Mouse (Mus musculus) liver, adult 2 months (tissue): ENCODE measurements at regions not wholly inside any gene's neighbourhood (a gene's known extent, or its start where the extent isn't known, plus 50 kb on each side); places are given as distances from the start of the nearest gene placed in this dataset.

Experiments used
- DNase-seq: peaks from one replicate; pipeline ENCODE4 v3.0.0-alpha.2; 2011; ENCODE audit warnings: low read depth, low spot score; ENCODE audit errors: extremely low read depth
- H3K27ac ChIP-seq: fragments of 200-500 bp; replicated peaks from 2 replicates; pipeline ENCODE4 v1.5.1; 2012; ENCODE audit warnings: low read depth, mild to moderate bottlenecking, control low read depth, inconsistent platforms, low read length; ENCODE audit not compliant: insufficient read depth
- H3K27me3 ChIP-seq: fragments of 200-500 bp; 2 replicates; pipeline ENCODE4 v1.6.1; 2012; ENCODE audit warnings: mild to moderate bottlenecking, moderate library complexity, low read length, inconsistent platforms; ENCODE audit not compliant: control insufficient read depth, insufficient read depth
- H3K36me3 ChIP-seq: fragments of 200-500 bp; 2 replicates; pipeline ENCODE4 v1.6.1; 2012; ENCODE audit warnings: low read length, inconsistent platforms; ENCODE audit not compliant: control insufficient read depth, insufficient read depth
- H3K4me1 ChIP-seq: fragments of 200-500 bp; 2 replicates; pipeline ENCODE4 v1.6.1; 2011; ENCODE audit warnings: low read length; ENCODE audit not compliant: control insufficient read depth, insufficient read depth
- H3K4me3 ChIP-seq: fragments of 200-500 bp; 2 replicates; pipeline ENCODE4 v1.5.1; 2011; ENCODE audit warnings: low read depth, mild to moderate bottlenecking, control low read depth, low read length, moderate library complexity; ENCODE audit not compliant: insufficient read depth
- H3K79me2 ChIP-seq: fragments of 200-500 bp; 2 replicates; pipeline ENCODE4 v1.6.1; 2012; ENCODE audit warnings: inconsistent platforms, mild to moderate bottlenecking, low read length, moderate library complexity; ENCODE audit not compliant: control insufficient read depth, insufficient read depth
- H3K9ac ChIP-seq: fragments of 200-500 bp; 2 replicates; pipeline ENCODE4 v1.6.1; 2012; ENCODE audit warnings: low read depth, mild to moderate bottlenecking, control low read depth, inconsistent platforms, low read length
- CTCF ChIP-seq: fragments of 200-500 bp; IDR thresholded peaks from 2 replicates; pipeline ENCODE4 v1.5.1; 2011; ENCODE audit warnings: low read depth, low read length, control low read depth
- POLR2A ChIP-seq: fragments of 200-500 bp; IDR thresholded peaks from 2 replicates; pipeline ENCODE4 v1.6.1; 2011; ENCODE audit warnings: low read length, control low read depth; ENCODE audit not compliant: insufficient read depth; ENCODE audit errors: extremely low read depth
- WGBS: fragments of 180-500 bp; shearing (Covaris S2); methylation state at CpG from one replicate; pipeline ENCODE4 v1.1.7; 2018; 5-methylcytosine and 5-hydroxymethylcytosine counted together

- WGBS = 93% methylated on average over 10 of the region's 10 CpGs
These were observed 85.2 kb upstream of the Cplx2 start for GRCm38 (mm10) chr13:54285968-54286367.

GRCm38 (mm10) chr13:54286616-54287015 is 84.5 kb upstream of the Cplx2 start:
- H3K27ac ChIP-seq = no peak overlapping the region
- WGBS = 86% methylated on average over 11 of the region's 11 CpGs
- no peaks in the 10 kb centered on the region for H3K79me2 ChIP-seq
- H3K4me1 ChIP-seq = no peaks in the 10 kb centered on the region
- H3K36me3 ChIP-seq = no peaks in the 10 kb centered on the region
- TF ChIP-seq POLR2A (no peak), CTCF (no peak)
- no peak overlapping the region for H3K4me3 ChIP-seq
- no peaks in the 10 kb centered on the region for H3K27me3 ChIP-seq
- DNase-seq = no peak
- no peak overlapping the region for H3K9ac ChIP-seq

More at GRCm38 (mm10) chr13:54285968-54286367, 85.2 kb upstream of the Cplx2 start:
- no peak for DNase-seq
- TF ChIP-seq CTCF (no peak), POLR2A (no peak)
- Histone ChIP-seq H3K4me3 (no peak overlapping the region), H3K27ac (no peak overlapping the region), H3K36me3 (no peaks in the 10 kb centered on the region), H3K9ac (no peak overlapping the region), H3K79me2 (no peaks in the 10 kb centered on the region), H3K27me3 (no peaks in the 10 kb centered on the region; the same call in 1 of the 2 replicates), H3K4me1 (no peaks in the 10 kb centered on the region)

GRCm38 (mm10) chr13:54290066-54290465 is 81.1 kb upstream of the Cplx2 start:
- Histone ChIP-seq H3K9ac (no peak overlapping the region), H3K27me3 (no peaks in the 10 kb centered on the region), H3K36me3 (no peaks in the 10 kb centered on the region), H3K79me2 (no peaks in the 10 kb centered on the region), H3K4me1 (no peaks in the 10 kb centered on the region), H3K4me3 (no peak overlapping the region), H3K27ac (no peak overlapping the region)
- WGBS = 91% methylated on average over 9 of the region's 9 CpGs
- no peak for DNase-seq
- TF ChIP-seq POLR2A = no peak
- no peak for TF ChIP-seq CTCF

- no peaks in the 10 kb centered on the region for H3K36me3 ChIP-seq
- H3K79me2 ChIP-seq = no peaks in the 10 kb centered on the region
- TF ChIP-seq POLR2A (no peak), CTCF (no peak)
- no peak for DNase-seq
- H3K27me3 ChIP-seq = no peaks in the 10 kb centered on the region
- H3K4me3 ChIP-seq = no peak overlapping the region
- H3K4me1 ChIP-seq = no peaks in the 10 kb centered on the region
- WGBS = 79% methylated on average over 6 of the region's 6 CpGs
- no peak overlapping the region for H3K27ac ChIP-seq
- no peak overlapping the region for H3K9ac ChIP-seq
These were observed 78.8 kb upstream of the Cplx2 start for GRCm38 (mm10) chr13:54292394-54292793.

GRCm38 (mm10) chr13:54293006-54293405 is 78.1 kb upstream of the Cplx2 start:
- Histone ChIP-seq H3K9ac (no peak overlapping the region), H3K4me3 (no peak overlapping the region), H3K27me3 (no peaks in the 10 kb centered on the region), H3K4me1 (no peaks in the 10 kb centered on the region), H3K79me2 (no peaks in the 10 kb centered on the region), H3K36me3 (no peaks in the 10 kb centered on the region), H3K27ac (no peak overlapping the region)
- TF ChIP-seq POLR2A = no peak
- no peak for TF ChIP-seq CTCF
- no peak for DNase-seq
- WGBS = 84% methylated on average over 3 of the region's 3 CpGs

GRCm38 (mm10) chr13:54295475-54296259 is 75.5 kb upstream of the Cplx2 start:
- no peak for TF ChIP-seq POLR2A
- no peak for TF ChIP-seq CTCF
- no peak overlapping the region for H3K4me3 ChIP-seq
- 72% methylated on average over 5 of the region's 5 CpGs for WGBS
- no peaks in the 10 kb centered on the region for H3K79me2 ChIP-seq
- H3K27me3 ChIP-seq = no peaks in the 10 kb centered on the region
- DNase-seq = no peak
- no peak overlapping the region for H3K9ac ChIP-seq
- no peaks in the 10 kb centered on the region for H3K4me1 ChIP-seq
- no peak overlapping the region for H3K27ac ChIP-seq
- H3K36me3 ChIP-seq = no peaks in the 10 kb centered on the region
